Mouse (Mus musculus) small intestine, adult 2 months (tissue): Measurements from ENCODE around the gene Gm34653.

Experiments
- CTCF ChIP-seq: fragments of 200-500 bp; IDR thresholded peaks from 2 replicates; pipeline ENCODE4 v1.5.1; 2012; ENCODE audit warnings: low read depth, mild to moderate bottlenecking, control low read depth, inconsistent platforms, low read length, moderate library complexity, mixed read lengths; ENCODE audit not compliant: insufficient replicate concordance, insufficient read length; ENCODE audit errors: extremely low read depth
- POLR2A ChIP-seq: fragments of 200-500 bp; IDR thresholded peaks from 2 replicates; pipeline ENCODE4 v1.6.1; 2012; ENCODE audit warnings: low read depth, mild to moderate bottlenecking, control low read depth, inconsistent platforms, low read length, moderate library complexity

DNA sequence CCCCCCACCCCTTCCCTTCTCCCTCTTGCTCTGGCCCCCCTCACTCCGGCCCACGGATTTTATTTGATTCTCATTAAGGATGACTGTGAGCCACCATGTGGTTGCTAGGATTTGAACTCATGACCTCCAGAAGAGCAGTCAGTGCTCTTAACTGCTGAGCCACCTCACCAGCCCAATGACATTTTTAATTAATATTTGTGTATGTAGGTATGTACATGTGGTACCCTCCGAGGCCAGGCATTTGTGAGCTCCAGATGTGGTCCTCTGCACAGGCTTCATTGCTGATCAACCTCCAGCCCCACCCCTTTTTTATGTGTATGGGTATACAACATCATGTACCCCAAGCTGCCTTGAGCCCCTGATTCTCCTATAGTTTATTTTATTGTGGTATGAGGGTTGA is 29.1 kb upstream of the Gm34653 start:
- TF ChIP-seq CTCF (no peak), POLR2A (no peak)
